Mouse (Mus musculus) MEL (cell line): ENCODE data around the gene Pnp. TPM values are rescaled to one million over a fixed set of nuclear protein-coding genes. Genes with fewer than 3 reads are reported as not detected.
A peak's percentile ranks its signal among the peaks of the same experiment; 100 is the strongest.

Source experiments
- DNase-seq: peaks from one replicate; pipeline ENCODE4 v3.0.0; 2011; ENCODE audit warnings: low read depth, low spot score
- H3K27ac ChIP-seq: 2 replicates; pipeline ENCODE4 v1.5.1; 2012; ENCODE audit warnings: low read depth, mild to moderate bottlenecking, control low read depth, low read length, moderate library complexity; ENCODE audit not compliant: control insufficient read depth
- H3K27me3 ChIP-seq, 2 experiments: fragments of 150-350 bp in 1 of 2; sonication (generic) in 1 of 2; 2 replicates each; pipeline ENCODE4 v1.6.1; 2012; ENCODE audit warnings: low read length in 2 of 2, mild to moderate bottlenecking in 2 of 2, improper control_type of control experiment in 1 of 2, moderate library complexity in 1 of 2; ENCODE audit not compliant: insufficient read depth in 2 of 2, control insufficient read depth in 1 of 2
- H3K36me3 ChIP-seq, 2 experiments: 2 replicates each; pipeline ENCODE4 v1.6.1; 2012 to 2014; ENCODE audit warnings: low read length in 2 of 2, improper control_type of control experiment in 1 of 2, inconsistent platforms in 1 of 2, mild to moderate bottlenecking in 1 of 2; ENCODE audit not compliant: insufficient read depth in 2 of 2, control insufficient read depth in 1 of 2
- H3K4me1 ChIP-seq, 2 experiments: fragments of 150-350 bp in 1 of 2; sonication (generic) in 1 of 2; 2 replicates each; pipeline ENCODE4 v1.6.1; 2012; ENCODE audit warnings: low read length in 2 of 2, improper control_type of control experiment in 1 of 2, mild to moderate bottlenecking in 1 of 2; ENCODE audit not compliant: insufficient read depth in 2 of 2, control insufficient read depth in 1 of 2
- H3K4me3 ChIP-seq, 2 experiments: fragments of 150-350 bp in 1 of 2; sonication (generic) in 1 of 2; 2 replicates each; pipeline ENCODE4 v1.5.1; 2012; ENCODE audit warnings: low read depth in 2 of 2, low read length in 2 of 2, mild to moderate bottlenecking in 2 of 2, moderate library complexity in 2 of 2, control low read depth in 1 of 2, improper control_type of control experiment in 1 of 2; ENCODE audit not compliant: control insufficient read depth in 1 of 2, insufficient read depth in 1 of 2
- H3K79me2 ChIP-seq: 2 replicates; pipeline ENCODE4 v1.6.1; 2012; ENCODE audit warnings: mild to moderate bottlenecking, low read length, moderate library complexity; ENCODE audit not compliant: control insufficient read depth, poor library complexity, insufficient read depth
- H3K9ac ChIP-seq: 2 replicates; pipeline ENCODE4 v1.6.1; 2012; ENCODE audit warnings: low read depth, mild to moderate bottlenecking, control low read depth, low read length, moderate library complexity; ENCODE audit not compliant: control insufficient read depth, poor library complexity, severe bottlenecking
- H3K9me3 ChIP-seq: fragments of 150-350 bp; sonication (generic); replicated peaks from 2 replicates; pipeline ENCODE4 v1.6.1; 2012; ENCODE audit warnings: mild to moderate bottlenecking, low read length, improper control_type of control experiment, moderate library complexity; ENCODE audit not compliant: insufficient read depth
- CHD1 ChIP-seq: IDR thresholded peaks from 2 replicates; pipeline ENCODE4 v1.6.1; 2012; ENCODE audit warnings: low read depth, mild to moderate bottlenecking, inconsistent platforms, low read length, improper control_type of control experiment
- CTCF ChIP-seq, 3 experiments: IDR thresholded peaks in 2 of 3; conservative IDR thresholded peaks in 1 of 3; 2 replicates each; pipeline ENCODE4 v1.5.1; 2011 to 2012; ENCODE audit warnings: low read length in 3 of 3, low read depth in 2 of 3, mild to moderate bottlenecking in 2 of 3, improper control_type of control experiment in 1 of 3, inconsistent platforms in 1 of 3, mixed read lengths in 1 of 3, moderate library complexity in 1 of 3; ENCODE audit not compliant: control insufficient read depth in 1 of 3, insufficient read depth in 1 of 3, poor library complexity in 1 of 3, severe bottlenecking in 1 of 3
- EP300 ChIP-seq, 2 experiments: IDR thresholded peaks; 2 replicates each; pipeline ENCODE4 v1.6.1; 2011; ENCODE audit warnings: improper control_type of control experiment in 2 of 2, low read length in 2 of 2, low read depth in 1 of 2, mild to moderate bottlenecking in 1 of 2
- ETS1 ChIP-seq: IDR thresholded peaks from 2 replicates; pipeline ENCODE4 v1.6.1; 2012; ENCODE audit warnings: low read depth, mild to moderate bottlenecking, inconsistent platforms, low read length, improper control_type of control experiment, moderate library complexity
- GABPA ChIP-seq: IDR thresholded peaks from 2 replicates; pipeline ENCODE4 v1.6.1; 2012; ENCODE audit warnings: low read depth, mild to moderate bottlenecking, inconsistent platforms, low read length, improper control_type of control experiment, moderate library complexity
- GATA1 ChIP-seq: IDR thresholded peaks from 2 replicates; pipeline ENCODE4 v1.6.1; 2011; ENCODE audit warnings: low read depth, low read length, improper control_type of control experiment
- HCFC1 ChIP-seq: IDR thresholded peaks from 2 replicates; pipeline ENCODE4 v1.6.1; 2012; ENCODE audit warnings: low read depth, mild to moderate bottlenecking, inconsistent platforms, low read length, improper control_type of control experiment, moderate library complexity
- KAT2A ChIP-seq: conservative IDR thresholded peaks from 2 replicates; pipeline ENCODE4 v1.6.1; 2012; ENCODE audit warnings: low read depth, low read length, improper control_type of control experiment, inconsistent platforms
- MAX ChIP-seq: IDR thresholded peaks from 2 replicates; pipeline ENCODE4 v1.6.1; 2011; ENCODE audit warnings: low read length, improper control_type of control experiment
- MAZ ChIP-seq: IDR thresholded peaks from 2 replicates; pipeline ENCODE4 v1.6.1; 2012; ENCODE audit warnings: low read depth, mild to moderate bottlenecking, inconsistent platforms, low read length, improper control_type of control experiment
- MXI1 ChIP-seq: IDR thresholded peaks from 2 replicates; pipeline ENCODE4 v1.6.1; 2011; ENCODE audit warnings: mild to moderate bottlenecking, low read depth, low read length, improper control_type of control experiment
- MYB ChIP-seq: IDR thresholded peaks from 2 replicates; pipeline ENCODE4 v1.6.1; 2011; ENCODE audit warnings: mild to moderate bottlenecking, low read depth, low read length, improper control_type of control experiment
- NELFE ChIP-seq: IDR thresholded peaks from 2 replicates; pipeline ENCODE4 v1.6.1; 2011; ENCODE audit warnings: low read depth, low read length, improper control_type of control experiment
- NRF1 ChIP-seq: IDR thresholded peaks from 2 replicates; pipeline ENCODE4 v1.6.1; 2014; ENCODE audit warnings: low read depth, mild to moderate bottlenecking, inconsistent platforms, low read length, improper control_type of control experiment, moderate library complexity; ENCODE audit not compliant: poor library complexity, insufficient read depth, severe bottlenecking
- POLR2AphosphoS2 ChIP-seq: IDR thresholded peaks from 2 replicates; pipeline ENCODE4 v1.6.1; 2011; ENCODE audit warnings: low read length, improper control_type of control experiment
- RCOR1 ChIP-seq: IDR thresholded peaks from 2 replicates; pipeline ENCODE4 v1.6.1; 2012; ENCODE audit warnings: low read depth, mild to moderate bottlenecking, inconsistent platforms, low read length, improper control_type of control experiment
- SIN3A ChIP-seq: IDR thresholded peaks from 2 replicates; pipeline ENCODE4 v1.6.1; 2012; ENCODE audit warnings: low read length, improper control_type of control experiment, inconsistent platforms
- SMC3 ChIP-seq: IDR thresholded peaks from 2 replicates; pipeline ENCODE4 v1.6.1; 2011; ENCODE audit warnings: low read depth, low read length, improper control_type of control experiment
- TBP ChIP-seq: IDR thresholded peaks from 2 replicates; pipeline ENCODE4 v1.8.0; 2011; ENCODE audit warnings: low read depth, low read length, improper control_type of control experiment
- UBTF ChIP-seq: IDR thresholded peaks from 2 replicates; pipeline ENCODE4 v1.6.1; 2012; ENCODE audit warnings: low read depth, mild to moderate bottlenecking, inconsistent platforms, low read length, improper control_type of control experiment, moderate library complexity, borderline replicate concordance; ENCODE audit not compliant: insufficient read depth
- USF2 ChIP-seq, 2 experiments: IDR thresholded peaks; 2 replicates each; pipeline ENCODE4 v1.6.1; 2011 to 2012; ENCODE audit warnings: improper control_type of control experiment in 2 of 2, low read length in 2 of 2, borderline replicate concordance in 1 of 2, inconsistent platforms in 1 of 2, low read depth in 1 of 2, mild to moderate bottlenecking in 1 of 2; ENCODE audit not compliant: insufficient read depth in 1 of 2
- ZKSCAN1 ChIP-seq: IDR thresholded peaks from 2 replicates; pipeline ENCODE4 v1.6.1; 2012; ENCODE audit warnings: low read depth, mild to moderate bottlenecking, inconsistent platforms, low read length, improper control_type of control experiment, moderate library complexity
- ZMIZ1 ChIP-seq: IDR thresholded peaks from 2 replicates; pipeline ENCODE4 v1.6.1; 2012; ENCODE audit warnings: low read depth, mild to moderate bottlenecking, inconsistent platforms, low read length, improper control_type of control experiment, moderate library complexity
- ZNF384 ChIP-seq: IDR thresholded peaks from 2 replicates; pipeline ENCODE4 v1.6.1; 2012; ENCODE audit warnings: low read depth, mild to moderate bottlenecking, inconsistent platforms, low read length, improper control_type of control experiment
- polyA plus RNA-seq, 2 experiments: library from polyadenylated mRNA; stranded (reverse) in 1 of 2; unstranded in 1 of 2; fragments of >175 nt in 1 of 2; fragments of >200 nt in 1 of 2; gene quantifications; 2 replicates each; pipeline versions ENCODE4 v1.2.1 to v1.2.4; 2012; ENCODE audit warnings: low replicate concordance in 2 of 2, low read depth in 1 of 2; ENCODE audit not compliant: insufficient read length in 2 of 2, insufficient read depth in 1 of 2, missing spikeins in 1 of 2
- total RNA-seq: library from RNA; depleted of rRNA; stranded (reverse); fragments of 300-350 nt; gene quantifications from 2 replicates; pipeline ENCODE4 v1.2.3, GENCODE M21; 2012

The Pnp gene
- total and polyA plus RNA-seq, 3 experiments: 36.2 to 302 (median 46.7) TPM

GRCm38 (mm10) chr14:50924281-50925064, 6.4 kb upstream of the Pnp start, which contains the start of the genes Osgep and Apex1 (continued):
- TF ChIP-seq USF2 (IDR thresholded peaks at IDR 0.05; ENCODE audit: borderline replicate concordance in 1 of 2, insufficient read depth in 1 of 2, low read depth in 1 of 2, low read length in 2 of 2) (peak; percentile 97 to 98), MYB (no peak), SMC3 (no peak), HCFC1 (peak; percentile 76), ZNF384 (no peak), MAZ (no peak), ZKSCAN1 (no peak), TBP (peak; percentile 86), CHD1 (no peak; the same call in 1 of the 2 replicates), NRF1 (0 out of 2 replicates have a peak, but pooled peaks have one; percentile 13), KAT2A (no peak), NELFE (peak; percentile 49; the same call in 1 of the 2 replicates), UBTF (no peak), GABPA (no peak), RCOR1 (no peak), MAX (peak; percentile 100), GATA1 (no peak), CTCF (IDR thresholded peaks at IDR 0.05 in 2 of 3, conservative IDR thresholded peaks at IDR 0.05 in 1 of 3; ENCODE audit: control insufficient read depth in 1 of 3, insufficient read depth in 1 of 3, low read depth in 2 of 3, low read length in 3 of 3, poor library complexity in 1 of 3, severe bottlenecking in 1 of 3) (no peak), ETS1 (peak; percentile 6; the same call in 1 of the 2 replicates)

- DNase-seq: peak; percentile 56
- Histone ChIP-seq H3K36me3 (peaks cover 0 to 8% of the 10 kb centered on the region in 2 experiments; a peak in 2 of 4 replicates), H3K9ac (peak overlapping the region; percentile 76), H3K9me3 (no peaks in the 10 kb centered on the region), H3K27me3 (no peaks in the 10 kb centered on the region), H3K4me1 (no peaks in the 10 kb centered on the region), H3K79me2 (peaks cover 24% of the 10 kb centered on the region), H3K4me3 (peak overlapping the region; percentile 59 to 78), H3K27ac (peak overlapping the region; percentile 74)
- TF ChIP-seq UBTF (0 out of 2 replicates have a peak, but pooled peaks have one; percentile 4), MXI1 (peak; percentile 82), MAZ (no peak), SIN3A (peak; percentile 75), ZMIZ1 (0 out of 2 replicates have a peak, but pooled peaks have one; percentile 53), GATA1 (peak; percentile 56), EP300 (IDR thresholded peaks at IDR 0.05; ENCODE audit: low read depth in 1 of 2, low read length in 2 of 2) (no peak), GABPA (no peak), POLR2AphosphoS2 (peak; percentile 15; the same call in 1 of the 2 replicates)
Observed at GRCm38 (mm10) chr14:50925111-50925920, 5.6 kb upstream of the Pnp start.
